In the genomic region with DNA sequence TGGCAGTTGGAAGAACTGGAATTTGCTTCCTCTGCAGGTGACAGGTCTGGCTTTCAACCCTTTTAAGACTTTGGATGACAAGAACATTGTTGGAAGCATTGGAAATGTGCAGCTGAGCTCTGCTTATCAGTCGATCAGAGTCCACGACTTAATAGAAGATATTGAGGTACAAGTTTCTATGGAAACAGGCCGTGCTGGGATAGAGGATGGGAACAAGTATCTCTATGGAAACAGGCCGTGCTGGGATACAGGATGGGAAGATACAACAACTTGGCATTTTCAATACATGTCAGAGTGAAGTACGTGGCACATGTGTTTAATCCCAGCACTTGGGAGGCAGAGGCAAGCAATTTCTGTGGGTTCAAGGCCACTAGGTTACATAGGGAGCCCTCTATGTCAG, we compare ENCODE assay signal across 22 mouse cellular contexts. TPM values are rescaled to one million over a fixed set of nuclear protein-coding genes. Genes with fewer than 3 reads are reported as not detected.
"Had no signal": no experiment of that assay in that cellular context is flagged by ENCODE, and none has a peak within 500 bp of the region (broad histone marks: within the 10 kb centered on the region; RNA-seq: fewer than 3 reads in every experiment).

No protein-coding gene starts in this region.

- H3K27ac ChIP-seq: intestine, embryonic 15.5 days; kidney, embryonic 15.5 days; left cerebral cortex, adult 2 months; liver, embryonic 13.5 days; midbrain, embryonic 15.5 days had no signal

- H3K9ac ChIP-seq: intestine, embryonic 15.5 days; kidney, embryonic 15.5 days; liver, embryonic 13.5 days; midbrain, embryonic 15.5 days had no signal

- H3K9me3 ChIP-seq: intestine, embryonic 15.5 days; kidney, embryonic 15.5 days; liver, embryonic 13.5 days; midbrain, embryonic 15.5 days had no signal

- H3K27me3 ChIP-seq: intestine, embryonic 15.5 days; kidney, embryonic 15.5 days; liver, embryonic 13.5 days; midbrain, embryonic 15.5 days had no signal

- H3K36me3 ChIP-seq: intestine, embryonic 15.5 days; kidney, embryonic 15.5 days; liver, embryonic 13.5 days; midbrain, embryonic 15.5 days had no signal

- ATAC-seq: intestine, embryonic 15.5 days; midbrain, embryonic 15.5 days had no signal

- H3K4me2 ChIP-seq: intestine, embryonic 15.5 days; kidney, embryonic 15.5 days; liver, embryonic 13.5 days; midbrain, embryonic 15.5 days had no signal

- DNase-seq: kidney, adult 11 months; kidney, adult 8-10 months; kidney, postnatal 10 days; kidney, postnatal 36 days; layer of hippocampus, postnatal 36 days; liver, embryonic 13.5 days; lung, adult 2 months; lung, postnatal 14 days; lung, postnatal 4 days; retina, postnatal 1 day; thymus, adult 2 months; thymus, postnatal 14 days; thymus, postnatal 4 days had no signal

- H3K4me1 ChIP-seq: intestine, embryonic 15.5 days; kidney, embryonic 15.5 days; liver, embryonic 13.5 days; midbrain, embryonic 15.5 days had no signal

- H3K4me3 ChIP-seq: intestine, embryonic 15.5 days; kidney, embryonic 15.5 days; left cerebral cortex, adult 2 months; liver, embryonic 13.5 days; midbrain, embryonic 15.5 days had no signal

RNA-seq across cellular contexts. Expression of a gene that starts 18.2 kb away (rescaled TPM):
- total RNA-seq: liver, adult 2 months had no signal
- polyA plus RNA-seq: liver, adult 2 months; neural tube, embryonic 11.5 days had no signal

RNA-seq across cellular contexts. Expression of a gene that starts 53.5 kb away (rescaled TPM):
- total RNA-seq: layer of hippocampus, postnatal 36 days; left cerebral cortex, adult 2 months; left cerebral cortex, postnatal 10 days; left cerebral cortex, postnatal 36 days had no signal
- polyA plus RNA-seq: neural tube, embryonic 14.5 days had no signal
